Mouse (Mus musculus): ENCODE measurements around the gene Gpr62. TPM values are rescaled to one million over a fixed set of nuclear protein-coding genes. Genes with fewer than 3 reads are reported as not detected.

The Gpr62 gene
- polyA plus RNA-seq, 1 experiment from 2014 or later, result 0.41 TPM

DNA sequence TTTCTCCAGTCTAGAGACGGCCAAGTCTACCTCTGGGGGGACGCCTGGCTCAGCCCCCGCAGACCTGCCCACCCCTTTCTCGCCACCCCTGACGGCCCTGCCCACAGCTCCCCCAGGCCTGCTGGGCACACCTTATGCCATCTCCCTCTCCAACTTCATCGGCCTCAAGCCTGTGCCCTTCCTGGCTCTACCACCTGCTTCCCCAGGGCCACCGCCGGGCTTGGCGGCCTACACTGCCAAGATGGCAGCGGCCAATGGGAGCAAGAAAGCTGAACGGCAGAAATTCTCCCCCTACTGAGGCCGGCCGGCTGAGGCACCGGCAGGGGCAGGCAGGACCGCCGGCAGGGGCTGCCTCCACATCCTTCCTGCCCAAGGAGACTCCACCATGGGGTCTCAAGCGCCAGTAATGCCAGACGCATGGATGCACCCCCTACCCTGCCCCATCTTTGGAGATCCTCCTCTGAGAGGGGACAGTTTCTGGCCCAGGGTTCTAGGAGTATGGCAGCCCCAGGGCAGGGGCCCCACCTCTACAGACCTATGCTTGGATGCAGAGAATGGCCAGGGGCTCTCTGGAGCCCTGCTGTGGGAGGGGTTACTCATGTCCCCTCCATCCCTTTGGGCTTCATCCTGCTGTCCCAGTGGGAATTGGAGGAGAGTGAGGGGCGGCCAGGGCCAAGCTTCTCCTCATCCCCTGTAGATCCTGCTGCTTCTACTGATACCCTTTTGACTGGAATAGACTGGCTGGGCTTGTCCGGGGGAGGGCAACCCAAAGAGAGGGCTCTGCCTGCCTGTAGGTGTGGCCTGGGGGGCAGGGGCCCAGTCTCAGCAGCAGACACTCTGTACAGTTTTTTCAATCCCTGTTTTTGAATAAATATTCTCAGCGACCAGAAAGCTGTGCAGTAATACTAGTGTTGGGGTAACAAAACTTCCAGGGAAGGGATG is 2.3 kb downstream of the Gpr62 start:
- ATAC-seq (ENCODE audit: insufficient number of reproducible peaks, low FRiP score), result no peak
- H3K9ac ChIP-seq, result peak overlapping the region; percentile 13; the same call in 1 of the 2 replicates
- 84% methylated on average over 21 of the region's 21 CpGs for WGBS

DNA sequence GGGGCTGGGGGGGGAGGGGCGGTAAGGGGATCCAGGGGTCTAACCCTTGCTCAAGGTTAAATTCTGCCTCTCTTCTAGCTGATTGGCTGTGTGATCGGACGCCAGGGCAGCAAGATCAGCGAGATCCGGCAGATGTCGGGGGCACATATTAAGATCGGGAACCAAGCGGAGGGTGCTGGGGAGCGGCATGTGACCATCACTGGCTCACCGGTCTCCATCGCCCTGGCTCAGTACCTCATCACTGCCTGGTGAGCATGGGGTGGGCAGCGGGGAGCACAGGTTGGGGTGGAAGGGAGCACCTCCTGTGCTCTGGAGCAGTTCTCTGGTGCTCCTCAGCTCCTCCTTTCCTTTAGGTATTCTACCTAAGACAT is 3.3 kb downstream of the Gpr62 start:
- Histone ChIP-seq H3K4me2 (no peak overlapping the region), H3K27me3 (replicated peaks) (peaks cover 13% of the 10 kb centered on the region), H3K9me3 (replicated peaks) (no peaks in the 10 kb centered on the region), H3K9ac (no peak overlapping the region), H3K4me1 (replicated peaks) (peaks cover 40% of the 10 kb centered on the region), H3K27ac (ENCODE audit: poor library complexity, severe bottlenecking) (no peak overlapping the region), H3K4me3 (no peak overlapping the region), H3K36me3 (peaks cover 48% of the 10 kb centered on the region)
- no peak for ATAC-seq (ENCODE audit: insufficient number of reproducible peaks, low FRiP score)
- 88% methylated on average over 12 of the region's 12 CpGs for WGBS

More for the DNA sequence above, 2.3 kb downstream of the Gpr62 start:
- H3K27ac ChIP-seq (ENCODE audit: poor library complexity, severe bottlenecking), result no peak overlapping the region
- H3K27me3 ChIP-seq (replicated peaks), result peaks cover 13% of the 10 kb centered on the region
- no peak overlapping the region for H3K4me3 ChIP-seq
- no peaks in the 10 kb centered on the region for H3K9me3 ChIP-seq (replicated peaks)
- H3K36me3 ChIP-seq, result peaks cover 48% of the 10 kb centered on the region
- H3K4me2 ChIP-seq, result no peak overlapping the region
- peaks cover 30% of the 10 kb centered on the region for H3K4me1 ChIP-seq (replicated peaks)

DNA sequence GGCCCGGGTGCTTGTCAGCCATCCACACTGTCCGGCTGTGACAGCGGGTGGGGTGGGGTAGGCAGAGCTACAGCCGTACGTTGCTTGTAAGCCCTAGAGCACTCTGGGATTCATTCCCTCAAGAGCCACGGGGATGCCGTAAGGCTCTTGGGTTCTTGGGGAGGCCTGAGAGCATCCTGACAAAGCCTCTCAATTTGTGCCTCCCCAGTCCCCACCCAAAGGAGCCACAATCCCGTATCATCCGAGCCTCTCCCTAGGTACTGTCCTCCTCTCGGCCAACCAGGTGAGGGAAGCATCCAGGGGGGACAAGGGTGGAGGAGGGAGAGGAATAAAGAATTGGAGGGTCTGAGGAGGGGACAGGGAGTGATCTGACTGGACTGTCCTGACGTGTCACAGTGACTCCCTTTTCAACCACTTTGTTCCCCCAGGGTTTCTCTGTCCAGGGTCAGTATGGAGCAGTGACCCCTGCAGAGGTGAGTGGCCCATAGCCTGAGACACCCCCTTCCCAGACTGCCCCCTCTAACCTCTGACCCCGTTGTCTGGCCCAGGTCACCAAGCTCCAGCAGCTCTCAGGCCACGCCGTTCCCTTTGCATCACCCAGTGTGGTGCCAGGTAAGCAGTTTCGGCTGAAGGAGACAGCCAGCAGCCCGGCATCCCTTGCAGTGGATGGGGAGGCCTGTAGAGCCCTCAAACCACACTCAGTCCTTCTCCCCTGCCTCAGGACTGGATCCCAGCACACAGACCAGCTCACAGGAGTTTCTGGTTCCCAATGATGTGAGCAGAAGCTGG is 3.9 kb downstream of the Gpr62 start:
- Histone ChIP-seq H3K27me3 (replicated peaks) (peaks cover 13% of the 10 kb centered on the region), H3K4me3 (no peak overlapping the region), H3K9ac (no peak overlapping the region), H3K4me1 (replicated peaks) (peaks cover 46% of the 10 kb centered on the region), H3K4me2 (no peak overlapping the region), H3K27ac (ENCODE audit: poor library complexity, severe bottlenecking) (no peak overlapping the region), H3K36me3 (peaks cover 48% of the 10 kb centered on the region), H3K9me3 (replicated peaks) (no peaks in the 10 kb centered on the region)
- WGBS, result 84% methylated on average over 16 of the region's 16 CpGs
- ATAC-seq (ENCODE audit: insufficient number of reproducible peaks, low FRiP score), result no peak

DNA sequence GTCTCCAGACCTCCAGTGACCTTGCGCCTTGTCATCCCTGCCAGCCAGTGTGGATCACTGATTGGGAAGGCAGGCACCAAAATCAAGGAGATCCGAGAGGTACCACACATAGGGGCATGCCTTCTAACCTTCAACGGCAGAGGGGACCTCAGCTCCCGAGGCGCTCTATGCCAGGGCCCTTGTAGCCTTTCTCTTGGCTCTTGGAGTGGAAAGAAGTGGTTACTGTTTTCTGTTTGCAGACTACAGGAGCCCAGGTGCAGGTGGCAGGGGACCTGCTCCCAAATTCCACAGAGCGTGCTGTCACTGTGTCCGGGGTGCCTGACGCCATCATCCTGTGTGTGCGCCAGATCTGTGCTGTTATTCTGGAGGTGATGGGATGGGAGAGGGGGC is 4.7 kb downstream of the Gpr62 start:
- Histone ChIP-seq H3K4me2 (no peak overlapping the region), H3K9ac (no peak overlapping the region), H3K27me3 (replicated peaks) (peaks cover 13% of the 10 kb centered on the region), H3K9me3 (replicated peaks) (no peaks in the 10 kb centered on the region), H3K36me3 (peaks cover 50% of the 10 kb centered on the region), H3K27ac (ENCODE audit: poor library complexity, severe bottlenecking) (no peak overlapping the region), H3K4me1 (replicated peaks) (peaks cover 54% of the 10 kb centered on the region), H3K4me3 (no peak overlapping the region)
- 87% methylated on average over 9 of the region's 9 CpGs for WGBS
- no peak for ATAC-seq (ENCODE audit: insufficient number of reproducible peaks, low FRiP score)

DNA sequence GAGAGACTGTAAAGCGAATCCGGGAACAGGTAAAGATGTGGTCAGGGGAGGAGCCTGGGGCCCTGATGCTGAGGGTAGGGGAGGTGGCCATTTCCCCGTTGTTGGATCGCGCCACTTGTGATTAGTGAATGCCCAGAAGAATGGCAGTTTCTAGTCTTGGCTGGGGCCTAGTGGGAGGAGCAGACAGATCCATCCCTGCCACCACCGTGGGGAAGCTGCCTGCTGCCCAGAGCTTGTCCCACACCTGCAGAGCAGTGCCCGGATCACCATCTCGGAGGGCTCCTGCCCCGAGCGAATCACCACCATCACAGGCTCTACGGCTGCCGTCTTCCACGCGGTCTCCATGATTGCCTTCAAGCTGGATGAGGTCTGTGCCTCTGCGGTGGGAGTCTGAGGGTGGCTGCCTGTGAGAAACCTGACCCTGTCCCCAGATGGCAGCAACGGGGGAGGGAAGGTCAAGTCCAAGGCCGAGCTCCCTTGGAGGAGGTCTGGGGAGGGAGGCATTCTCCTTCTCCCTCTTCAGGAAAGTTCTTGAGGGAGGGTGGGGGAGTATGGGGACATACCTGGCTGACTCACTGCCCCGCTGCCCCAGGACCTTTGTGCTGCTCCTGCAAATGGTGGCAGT is 5.2 kb downstream of the Gpr62 start:
- H3K36me3 ChIP-seq, result peaks cover 50% of the 10 kb centered on the region
- no peak overlapping the region for H3K27ac ChIP-seq (ENCODE audit: poor library complexity, severe bottlenecking)
- 77% methylated on average over 18 of the region's 18 CpGs for WGBS
- peaks cover 54% of the 10 kb centered on the region for H3K4me1 ChIP-seq (replicated peaks)
- peaks cover 9% of the 10 kb centered on the region; the same call in 1 of the 2 replicates for H3K27me3 ChIP-seq (replicated peaks)
- no peak overlapping the region for H3K4me2 ChIP-seq
- no peak overlapping the region for H3K4me3 ChIP-seq
- H3K9me3 ChIP-seq (replicated peaks), result no peaks in the 10 kb centered on the region
- ATAC-seq (ENCODE audit: insufficient number of reproducible peaks, low FRiP score), result no peak
- H3K9ac ChIP-seq, result no peak overlapping the region

DNA sequence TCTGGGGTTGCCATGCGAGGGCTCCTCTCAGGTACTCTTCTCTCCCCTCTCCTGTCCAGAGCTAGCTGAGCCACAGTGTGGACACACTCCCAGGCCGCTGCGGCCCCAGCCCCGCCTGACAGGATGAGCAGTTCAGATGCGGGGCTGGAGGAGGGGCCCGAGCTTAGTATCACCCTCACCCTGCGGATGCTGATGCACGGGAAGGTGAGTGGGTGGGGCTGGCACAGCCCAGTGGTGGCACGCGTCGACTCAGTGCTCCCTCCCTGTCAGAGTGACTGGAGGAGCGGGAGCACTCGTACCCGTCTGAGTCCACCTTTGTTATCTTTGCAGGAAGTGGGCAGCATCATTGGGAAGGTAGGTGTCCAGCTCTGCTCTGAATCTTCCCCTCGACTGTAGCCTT is 5.8 kb downstream of the Gpr62 start:
- 72% methylated on average over 15 of the region's 15 CpGs for WGBS
- Histone ChIP-seq H3K36me3 (peaks cover 50% of the 10 kb centered on the region), H3K4me1 (replicated peaks) (peaks cover 57% of the 10 kb centered on the region), H3K27me3 (replicated peaks) (peaks cover 9% of the 10 kb centered on the region; the same call in 1 of the 2 replicates), H3K27ac (ENCODE audit: poor library complexity, severe bottlenecking) (no peak overlapping the region), H3K4me3 (no peak overlapping the region), H3K4me2 (no peak overlapping the region), H3K9me3 (replicated peaks) (no peaks in the 10 kb centered on the region), H3K9ac (no peak overlapping the region)
- ATAC-seq (ENCODE audit: insufficient number of reproducible peaks, low FRiP score), result no peak

DNA sequence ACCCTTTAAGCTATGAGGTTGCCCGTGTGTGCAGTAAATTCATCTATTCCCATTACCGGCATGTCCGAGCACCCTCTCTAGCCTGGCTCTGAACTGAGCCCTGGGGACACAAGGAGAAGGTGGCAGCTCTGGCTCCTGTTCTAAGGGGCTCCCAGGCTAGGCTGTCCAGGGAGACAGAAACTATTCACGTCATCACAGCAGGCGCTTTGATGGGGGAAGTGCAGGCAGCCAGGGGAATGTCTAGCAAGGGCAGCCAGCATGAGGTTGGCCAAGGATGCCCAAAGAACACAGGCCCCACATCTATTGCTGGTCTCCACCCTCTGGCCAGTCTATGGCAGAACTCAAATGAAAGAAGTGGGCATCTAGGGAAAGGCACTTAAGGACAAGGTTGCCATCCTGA is 7.8 kb downstream of the Gpr62 start:
- WGBS, result 68% methylated on average over 5 of the region's 5 CpGs
- no peak for ATAC-seq (ENCODE audit: insufficient number of reproducible peaks, low FRiP score)
- Histone ChIP-seq H3K27ac (ENCODE audit: poor library complexity, severe bottlenecking) (no peak overlapping the region), H3K36me3 (peaks cover 36% of the 10 kb centered on the region), H3K27me3 (replicated peaks) (0 out of 2 replicates have a peak, but pooled peaks cover under 1% of the 10 kb centered on the region), H3K4me1 (replicated peaks) (peaks cover 63% of the 10 kb centered on the region), H3K4me3 (no peak overlapping the region), H3K4me2 (no peak overlapping the region), H3K9me3 (replicated peaks) (no peaks in the 10 kb centered on the region), H3K9ac (0 out of 2 replicates have a peak overlapping the region, but pooled peaks have one; percentile 10)

DNA sequence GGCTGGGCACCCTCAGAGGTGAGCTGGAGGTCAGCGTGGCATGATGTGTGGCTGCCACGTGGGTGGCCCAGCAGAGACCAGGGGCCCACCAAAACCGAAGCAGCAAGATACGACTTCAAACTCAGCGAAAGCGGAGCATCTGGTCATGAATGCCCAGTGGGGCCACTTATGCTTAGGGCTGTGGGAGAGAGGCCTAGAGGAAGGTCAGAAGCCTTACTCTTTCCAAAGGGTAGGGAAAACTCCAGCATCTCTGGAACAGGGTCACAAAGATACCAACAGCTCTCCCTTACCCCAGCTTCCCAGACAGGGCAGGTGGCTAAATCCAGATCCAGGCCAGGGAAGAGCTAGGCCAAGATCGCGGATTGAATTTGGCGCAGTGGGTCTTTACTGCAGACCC is 8.6 kb downstream of the Gpr62 start:
- Histone ChIP-seq H3K4me3 (peak overlapping the region; percentile 4; the same call in 1 of the 2 replicates), H3K27ac (ENCODE audit: poor library complexity, severe bottlenecking) (peak overlapping the region; percentile 61), H3K36me3 (peaks cover 29% of the 10 kb centered on the region), H3K9me3 (replicated peaks) (no peaks in the 10 kb centered on the region), H3K4me1 (replicated peaks) (peaks cover 70% of the 10 kb centered on the region), H3K4me2 (peak overlapping the region; percentile 94), H3K27me3 (replicated peaks) (no peaks in the 10 kb centered on the region), H3K9ac (peak overlapping the region; percentile 51)
- ATAC-seq (ENCODE audit: insufficient number of reproducible peaks, low FRiP score), result no peak
- 54% methylated on average over 9 of the region's 9 CpGs for WGBS

DNA sequence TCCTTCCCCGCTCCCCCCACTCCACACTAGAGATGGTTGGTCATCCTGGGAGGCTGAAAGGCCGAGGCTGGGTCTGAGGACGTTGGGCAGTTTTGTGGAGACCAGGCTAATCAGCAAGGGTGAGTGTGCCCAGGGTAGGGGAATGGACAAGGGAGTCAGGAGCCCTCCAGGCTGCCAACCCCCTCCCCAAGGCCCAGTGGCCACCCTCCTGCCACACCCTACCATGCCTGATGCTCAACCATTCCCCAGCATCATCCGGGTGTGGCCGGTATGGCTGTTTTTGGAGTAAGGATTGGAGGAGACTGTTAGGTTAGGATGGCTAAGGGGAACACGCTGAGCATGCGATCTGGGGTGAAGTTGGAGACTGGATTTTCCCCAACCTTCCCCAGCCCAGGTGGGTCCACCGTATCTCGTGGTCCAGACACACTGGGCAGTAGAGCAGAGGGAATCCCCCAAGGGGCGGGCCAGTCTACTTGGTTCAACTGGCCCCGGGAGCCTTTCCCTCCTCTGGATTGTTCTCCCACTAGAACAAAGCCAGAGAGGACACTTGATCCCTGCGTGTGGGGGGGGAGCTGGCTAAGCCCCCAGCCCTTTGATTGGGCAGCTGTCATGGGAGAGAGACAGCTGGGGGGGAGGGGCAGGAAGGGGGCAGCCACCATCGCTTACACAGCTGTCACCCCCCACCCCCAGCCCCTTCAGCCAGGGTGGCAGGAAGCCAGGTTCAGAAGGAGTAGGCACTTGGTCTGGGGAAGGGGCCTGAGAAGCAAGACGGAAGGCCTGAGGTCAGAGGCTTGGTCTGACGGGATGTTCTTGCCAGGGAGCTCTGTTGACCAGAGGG is 9.2 kb downstream of the Gpr62 start:
- Histone ChIP-seq H3K4me2 (peak overlapping the region; percentile 94), H3K4me3 (peak overlapping the region; percentile 4; the same call in 1 of the 2 replicates), H3K27ac (ENCODE audit: poor library complexity, severe bottlenecking) (peak overlapping the region; percentile 61), H3K9ac (peak overlapping the region; percentile 51), H3K4me1 (replicated peaks) (peaks cover 73% of the 10 kb centered on the region), H3K9me3 (replicated peaks) (no peaks in the 10 kb centered on the region), H3K36me3 (peaks cover 23% of the 10 kb centered on the region), H3K27me3 (replicated peaks) (no peaks in the 10 kb centered on the region)
- no peak for ATAC-seq (ENCODE audit: insufficient number of reproducible peaks, low FRiP score)
- WGBS, result 42% methylated on average over 15 of the region's 15 CpGs

All from heart, embryonic 12.5 days (tissue).